Mouse (Mus musculus): ENCODE measurements around the gene Srpx. TPM values are rescaled to one million over a fixed set of nuclear protein-coding genes. Genes with fewer than 3 reads are reported as not detected.

Srpx gene
- total RNA-seq, 2 experiments from 2014 or later: 9.4 to 11.4 TPM

Other genes starting within 250 kb of the Srpx start
- 1 to 10 TPM; 3.1 to 3.2 TPM for gene Sytl5, start 232.1 kb downstream of the Srpx start, total RNA-seq (2021)
- gene Rpgr, start 99.2 kb upstream of the Srpx start, total RNA-seq (2021): 10 to 100 TPM in 1 of 2 experiments, 1 to 10 TPM in 1; 9.0 to 11.0 TPM
- 1 to 10 TPM in 1 of 2 experiments, under 1 TPM in 1; 0.20 to 10.0 TPM for gene Otc, start 134.6 kb upstream of the Srpx start, total RNA-seq (2021)